Mouse (Mus musculus) liver, postnatal 0 days (tissue): ENCODE data around the gene Hbb-bh1.

Experiments used
- CTCF ChIP-seq: sonication (generic); IDR thresholded peaks from 2 replicates; pipeline ENCODE4 v1.5.1; 2016; ENCODE audit warnings: antibody characterized with exemption, low read depth
- EP300 ChIP-seq: IDR thresholded peaks from 2 replicates; pipeline ENCODE4 v1.6.1; 2016; ENCODE audit warnings: antibody characterized with exemption, low read depth, mild to moderate bottlenecking

GRCm38 (mm10) chr7:103826255-103826887 lies 16.6 kb downstream of the Hbb-bh1 start:
- TF ChIP-seq CTCF = no peak
- no peak for TF ChIP-seq EP300
